Mouse (Mus musculus) lung, postnatal 0 days (tissue): ENCODE results near the gene Wfdc17.

ENCODE experiments used
- CTCF ChIP-seq: IDR thresholded peaks from 2 replicates; pipeline ENCODE4 v1.5.1; 2016; ENCODE audit warnings: antibody characterized with exemption, mild to moderate bottlenecking
- EP300 ChIP-seq: IDR thresholded peaks from 2 replicates; pipeline ENCODE4 v1.6.1; 2016; ENCODE audit warnings: antibody characterized with exemption, mild to moderate bottlenecking, control low read depth

DNA sequence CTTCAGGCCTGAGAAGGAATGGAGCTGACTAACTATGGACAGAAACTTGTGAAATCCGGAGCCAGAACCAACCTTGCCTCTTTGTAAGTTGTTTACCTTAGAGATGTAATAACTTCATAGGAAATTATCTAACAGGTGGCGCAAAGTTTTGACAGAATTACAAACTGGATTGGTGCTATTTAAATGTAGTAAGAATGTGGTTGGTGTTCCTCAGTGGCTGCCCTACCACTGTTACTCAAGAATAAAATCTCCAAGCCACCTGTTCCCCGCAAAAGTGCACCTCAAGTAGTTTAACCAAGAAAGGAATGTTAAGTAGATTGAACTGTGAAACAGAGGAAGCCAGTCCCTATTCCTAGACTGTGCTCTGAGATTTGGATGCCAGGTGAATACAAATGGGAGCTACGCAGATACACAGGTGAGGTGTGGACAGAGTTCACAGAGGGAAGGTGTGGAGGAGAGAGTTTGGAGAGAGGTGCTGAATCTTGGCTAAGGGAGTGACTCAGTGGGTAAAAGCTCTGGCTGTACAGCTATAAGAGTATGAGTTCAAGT, 36.7 kb downstream of the Wfdc17 start:
- TF ChIP-seq CTCF (no peak), EP300 (peak; percentile 70)
